Mouse (Mus musculus) cortical plate, adult 2 months (tissue): ENCODE measurements around the gene Syne2.

ENCODE experiments used
- CTCF ChIP-seq: fragments of 200-500 bp; IDR thresholded peaks from 2 replicates; pipeline ENCODE4 v1.5.1; 2011; ENCODE audit warnings: mild to moderate bottlenecking, control low read depth, low read length; ENCODE audit not compliant: insufficient read depth; ENCODE audit errors: extremely low read depth
- POLR2A ChIP-seq: fragments of 200-500 bp; IDR thresholded peaks from 2 replicates; pipeline ENCODE4 v1.6.1; 2011; ENCODE audit warnings: mild to moderate bottlenecking, low read length, control low read depth; ENCODE audit not compliant: insufficient read depth; ENCODE audit errors: extremely low read depth

GRCm38 (mm10) chr12:75853559-75853958 lies 35.6 kb downstream of the Syne2 start:
- TF ChIP-seq CTCF, result no peak
- no peak for TF ChIP-seq POLR2A
